Mouse (Mus musculus) CH12.LX (cell line): ENCODE results near the gene Ccm2l. TPM values are rescaled to one million over a fixed set of nuclear protein-coding genes. Genes with fewer than 3 reads are reported as not detected.

Experiments used
- DNase-seq: peaks from one replicate; pipeline ENCODE4 v3.0.0-alpha.2; 2013; ENCODE audit errors: extremely low read depth
- H3K27ac ChIP-seq: 2 replicates; pipeline ENCODE4 v1.5.1; 2012; ENCODE audit warnings: low read depth, mild to moderate bottlenecking, control low read depth, moderate library complexity; ENCODE audit not compliant: insufficient read depth
- H3K27me3 ChIP-seq: replicated peaks from 2 replicates; pipeline ENCODE3; 2012; ENCODE audit warnings: inconsistent platforms
- H3K36me3 ChIP-seq, 2 experiments: replicated peaks in 1 of 2; 2 replicates each; pipeline versions ENCODE3 to v1.6.1; 2012; ENCODE audit warnings: inconsistent platforms in 1 of 2, low read length in 1 of 2, mild to moderate bottlenecking in 1 of 2, mixed read lengths in 1 of 2, moderate library complexity in 1 of 2; ENCODE audit not compliant: control insufficient read depth in 1 of 2, insufficient read depth in 1 of 2
- H3K4me1 ChIP-seq, 2 experiments: 2 replicates each; pipeline ENCODE4 v1.6.1; 2012; ENCODE audit warnings: inconsistent platforms in 1 of 2, moderate library complexity in 1 of 2; ENCODE audit not compliant: insufficient read depth in 2 of 2, control insufficient read depth in 1 of 2
- H3K4me2 ChIP-seq: 2 replicates; pipeline ENCODE4 v1.6.1; 2012; ENCODE audit warnings: low read depth, mild to moderate bottlenecking, control low read depth; ENCODE audit not compliant: poor library complexity, insufficient read depth, severe bottlenecking
- H3K4me3 ChIP-seq, 3 experiments: fragments of 150-350 bp in 1 of 3; sonication (generic) in 1 of 3; replicated peaks in 1 of 3; 2 replicates each; pipeline versions ENCODE3 to v1.5.1; 2011 to 2012; ENCODE audit warnings: low read depth in 2 of 3, low read length in 2 of 3, mild to moderate bottlenecking in 2 of 3, moderate library complexity in 2 of 3, control low read depth in 1 of 3, improper control_type of control experiment in 1 of 3, inconsistent platforms in 1 of 3, mixed read lengths in 1 of 3; ENCODE audit not compliant: poor library complexity in 1 of 3
- H3K79me2 ChIP-seq: replicated peaks from 2 replicates; pipeline ENCODE4 v1.6.1; 2012; ENCODE audit warnings: mild to moderate bottlenecking, moderate library complexity; ENCODE audit not compliant: control insufficient read depth, poor library complexity, insufficient read depth, severe bottlenecking; ENCODE audit errors: extremely low read depth
- H3K9ac ChIP-seq: 2 replicates; pipeline ENCODE4 v1.6.1; 2012; ENCODE audit warnings: low read depth, mild to moderate bottlenecking, control low read depth, moderate library complexity; ENCODE audit not compliant: insufficient read depth
- H3K9me3 ChIP-seq: replicated peaks from 2 replicates; pipeline ENCODE3; 2012; ENCODE audit warnings: low read length, inconsistent platforms, mixed read lengths
- CHD1 ChIP-seq: IDR thresholded peaks from 2 replicates; pipeline ENCODE4 v1.6.1; 2012; ENCODE audit warnings: low read depth, low read length, improper control_type of control experiment, inconsistent platforms
- E2F4 ChIP-seq: IDR thresholded peaks from 2 replicates; pipeline ENCODE4 v1.6.1; 2011; ENCODE audit warnings: low read depth, low read length, improper control_type of control experiment; ENCODE audit not compliant: insufficient replicate concordance
- EP300 ChIP-seq: IDR thresholded peaks from 2 replicates; pipeline ENCODE4 v1.6.1; 2011; ENCODE audit warnings: low read length, improper control_type of control experiment
- ETS1 ChIP-seq: conservative IDR thresholded peaks from 2 replicates; pipeline ENCODE4 v1.6.1; 2012; ENCODE audit warnings: low read depth, mild to moderate bottlenecking, inconsistent platforms, low read length, improper control_type of control experiment, moderate library complexity
- GABPA ChIP-seq: IDR thresholded peaks from 2 replicates; pipeline ENCODE4 v1.6.1; 2012; ENCODE audit warnings: low read depth, low read length, improper control_type of control experiment, inconsistent platforms; ENCODE audit not compliant: insufficient replicate concordance
- IRF4 ChIP-seq: IDR thresholded peaks from 2 replicates; pipeline ENCODE4 v1.6.1; 2014; ENCODE audit warnings: low read depth, mild to moderate bottlenecking, inconsistent platforms, low read length, improper control_type of control experiment
- JUND ChIP-seq: conservative IDR thresholded peaks from 2 replicates; pipeline ENCODE4 v1.6.1; 2011; ENCODE audit warnings: low read depth, low read length, improper control_type of control experiment
- MAFK ChIP-seq: IDR thresholded peaks from 2 replicates; pipeline ENCODE4 v1.6.1; 2011; ENCODE audit warnings: low read length, improper control_type of control experiment; ENCODE audit not compliant: insufficient replicate concordance
- MAX ChIP-seq: IDR thresholded peaks from 2 replicates; pipeline ENCODE4 v1.6.1; 2011; ENCODE audit warnings: low read length, improper control_type of control experiment
- MXI1 ChIP-seq: IDR thresholded peaks from 2 replicates; pipeline ENCODE4 v1.6.1; 2011; ENCODE audit warnings: mild to moderate bottlenecking, low read depth, low read length, improper control_type of control experiment
- MYC ChIP-seq: IDR thresholded peaks from 2 replicates; pipeline ENCODE4 v1.6.1; 2011; ENCODE audit warnings: low read depth, mild to moderate bottlenecking, improper control_type of control experiment, low read length
- NELFE ChIP-seq: IDR thresholded peaks from 2 replicates; pipeline ENCODE4 v1.6.1; 2011; ENCODE audit warnings: low read depth, low read length, improper control_type of control experiment
- PAX5 ChIP-seq: IDR thresholded peaks from 2 replicates; pipeline ENCODE4 v1.6.1; 2012; ENCODE audit warnings: low read length, inconsistent platforms, mixed read lengths
- POLR2A ChIP-seq: IDR thresholded peaks from 2 replicates; pipeline ENCODE4 v1.6.1; 2011; ENCODE audit warnings: low read depth, mild to moderate bottlenecking, improper control_type of control experiment, low read length
- POLR2AphosphoS2 ChIP-seq: IDR thresholded peaks from 2 replicates; pipeline ENCODE4 v1.6.1; 2011; ENCODE audit warnings: low read depth, low read length, improper control_type of control experiment
- RAD21 ChIP-seq: IDR thresholded peaks from 2 replicates; pipeline ENCODE4 v1.6.1; 2011; ENCODE audit warnings: low read depth, mild to moderate bottlenecking, low read length, improper control_type of control experiment, moderate library complexity
- RCOR1 ChIP-seq: conservative IDR thresholded peaks from 2 replicates; pipeline ENCODE4 v1.6.1; 2012; ENCODE audit warnings: low read depth, mild to moderate bottlenecking, inconsistent platforms, low read length, improper control_type of control experiment
- SIN3A ChIP-seq: IDR thresholded peaks from 2 replicates; pipeline ENCODE4 v1.6.1; 2012; ENCODE audit warnings: low read length, improper control_type of control experiment, inconsistent platforms
- TBP ChIP-seq: conservative IDR thresholded peaks from 2 replicates; pipeline ENCODE4 v1.6.1; 2011; ENCODE audit warnings: low read depth, low read length, improper control_type of control experiment
- TCF12 ChIP-seq: IDR thresholded peaks from 2 replicates; pipeline ENCODE4 v1.6.1; 2014; ENCODE audit warnings: low read depth, mild to moderate bottlenecking, inconsistent platforms, low read length, improper control_type of control experiment
- USF1 ChIP-seq: IDR thresholded peaks from 2 replicates; pipeline ENCODE4 v1.6.1; 2014; ENCODE audit warnings: low read depth, mild to moderate bottlenecking, inconsistent platforms, low read length, improper control_type of control experiment
- USF2 ChIP-seq: conservative IDR thresholded peaks from 2 replicates; pipeline ENCODE4 v1.6.1; 2011; ENCODE audit warnings: low read depth, low read length, improper control_type of control experiment
- ZC3H11A ChIP-seq: IDR thresholded peaks from 2 replicates; pipeline ENCODE4 v1.6.1; 2012; ENCODE audit warnings: low read depth, mild to moderate bottlenecking, inconsistent platforms, low read length, improper control_type of control experiment
- ZMIZ1 ChIP-seq: IDR thresholded peaks from 2 replicates; pipeline ENCODE4 v1.6.1; 2012; ENCODE audit warnings: low read depth, mild to moderate bottlenecking, inconsistent platforms, low read length, improper control_type of control experiment
- ZNF384 ChIP-seq: IDR thresholded peaks from 2 replicates; pipeline ENCODE4 v1.6.1; 2012; ENCODE audit warnings: low read depth, low read length, improper control_type of control experiment, inconsistent platforms
- dilution Hi-C: fragments of 300-500 bp; cut with MboI; formaldehyde crosslinking; loops from 2 replicates; pipeline ENCODE4 v1.14.3; 2020; ENCODE audit warnings: low sequenced_read_pairs; ENCODE audit not compliant: extremely low pct_unique_long_range_greater_than_20kb, extremely low pct_ligation_motif_present
- in situ Hi-C: fragments of 300-500 bp; cut with MboI; formaldehyde crosslinking; loops from 3 replicates; pipeline ENCODE4 v1.14.3; 2019; ENCODE audit warnings: low sequenced_read_pairs, low pct_ligation_motif_present, low pct_unique_long_range_greater_than_20kb, mixed read lengths
- polyA plus RNA-seq: library from polyadenylated mRNA; unstranded; fragments of >175 nt; gene quantifications from 2 replicates; pipeline ENCODE4 v1.2.1, GENCODE M21; 2012; ENCODE audit warnings: low read depth; ENCODE audit not compliant: insufficient read length
- total RNA-seq, 2 experiments: library from RNA; depleted of rRNA; stranded (reverse); fragments of 300-350 nt in 1 of 2; fragments of >200 nt in 1 of 2; gene quantifications; 2 replicates each; pipeline ENCODE4 v1.2.3; 2012 to 2014

The Ccm2l gene
- total and polyA plus RNA-seq, 3 experiments, result not detected

DNA sequence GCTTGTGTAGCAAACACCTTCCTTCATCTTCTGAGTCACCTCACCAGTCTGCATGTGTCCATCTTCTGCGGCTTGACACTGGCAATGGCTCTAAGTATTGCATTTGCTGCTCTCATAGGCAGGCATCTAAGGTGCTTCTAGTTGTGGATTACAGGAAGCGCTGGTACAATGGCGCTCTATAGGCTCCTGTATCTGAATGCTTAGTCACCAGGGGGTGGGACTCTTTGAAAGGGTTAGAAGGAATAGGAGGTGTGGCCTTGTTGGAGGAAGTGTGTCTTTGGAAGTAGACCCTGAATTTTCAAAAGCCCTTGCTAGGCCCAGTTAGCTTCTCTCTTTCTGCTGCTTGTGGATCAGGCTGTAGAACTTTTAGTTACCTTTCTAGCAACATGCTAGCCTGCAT lies 44.6 kb upstream of the Ccm2l start:
- no peak overlapping the region for H3K9ac ChIP-seq
- peaks cover 92% of the 10 kb centered on the region for H3K27me3 ChIP-seq
- no peaks in the 10 kb centered on the region for H3K36me3 ChIP-seq
- no peaks in the 10 kb centered on the region for H3K9me3 ChIP-seq
- no peaks in the 10 kb centered on the region for H3K79me2 ChIP-seq
- DNase-seq, result no peak
- TF ChIP-seq ETS1 (no peak), ZNF384 (no peak), PAX5 (no peak), JUND (no peak)
- dilution Hi-C loops (no loop called here), in situ Hi-C loops (loop anchor here (5.0 kb wide), 1 partner anchor 104 kb away; no protein-coding TSS in a partner anchor)
- H3K4me3 ChIP-seq, result no peak overlapping the region
- no peaks in the 10 kb centered on the region for H3K4me1 ChIP-seq
- H3K4me2 ChIP-seq, result no peak overlapping the region
- no peak overlapping the region for H3K27ac ChIP-seq

DNA sequence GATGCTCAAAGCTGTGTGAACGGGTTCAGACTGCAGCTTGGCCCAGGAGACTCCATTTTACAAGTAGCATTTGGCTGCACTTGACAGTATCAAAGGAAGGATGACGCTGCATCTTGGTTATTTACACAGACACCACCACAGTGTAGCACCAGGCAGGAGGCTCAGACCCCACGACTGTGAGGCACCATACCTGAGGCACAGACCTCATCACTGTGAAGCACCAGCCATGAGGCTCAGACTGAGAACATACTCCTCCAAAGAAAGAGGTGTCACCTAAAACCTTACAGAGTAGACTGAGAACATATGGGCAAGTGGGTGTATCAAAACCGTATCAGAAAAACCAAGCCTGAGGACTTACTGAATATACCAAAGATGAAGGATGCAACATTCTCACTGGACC lies 42.9 kb upstream of the Ccm2l start:
- peaks cover 92% of the 10 kb centered on the region for H3K27me3 ChIP-seq
- dilution Hi-C loops, result no loop called here
- TF ChIP-seq SIN3A (no peak), POLR2AphosphoS2 (no peak), E2F4 (no peak), USF2 (no peak), IRF4 (no peak), ZC3H11A (no peak), MAX (no peak), RAD21 (no peak), ZMIZ1 (no peak), USF1 (no peak), PAX5 (no peak), POLR2A (no peak), TCF12 (no peak)
- no peak overlapping the region for H3K9ac ChIP-seq
- no peaks in the 10 kb centered on the region for H3K79me2 ChIP-seq
- H3K4me3 ChIP-seq, result no peak overlapping the region
- in situ Hi-C loops, result loop anchor here (5.0 kb wide), 1 partner anchor 106 kb away; no protein-coding TSS in a partner anchor
- H3K4me1 ChIP-seq, result no peaks in the 10 kb centered on the region
- H3K27ac ChIP-seq, result no peak overlapping the region
- DNase-seq, result no peak
- no peak overlapping the region for H3K4me2 ChIP-seq
- H3K9me3 ChIP-seq, result no peaks in the 10 kb centered on the region
- no peaks in the 10 kb centered on the region for H3K36me3 ChIP-seq

DNA sequence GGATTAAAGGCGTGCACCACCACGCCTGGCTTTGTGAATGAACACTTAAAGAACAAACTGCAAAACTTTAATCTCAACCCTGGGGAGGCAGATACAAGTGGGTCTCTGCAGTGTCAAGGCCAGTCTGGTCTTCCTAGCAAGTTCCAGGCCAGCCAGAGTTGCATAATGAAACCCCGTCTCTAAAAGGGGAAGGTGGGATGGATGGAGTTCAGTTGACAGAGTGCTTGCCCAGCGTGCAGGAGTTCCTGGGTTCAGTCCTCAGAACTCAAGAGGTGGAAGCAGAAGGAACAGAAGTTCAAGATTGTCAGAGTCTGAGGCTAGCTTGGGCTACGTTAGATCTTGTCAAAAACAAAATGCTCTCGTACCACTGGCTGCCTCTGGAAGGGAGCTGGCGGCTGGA lies 39.7 kb upstream of the Ccm2l start:
- Histone ChIP-seq H3K36me3 (no peaks in the 10 kb centered on the region), H3K27ac (no peak overlapping the region), H3K4me2 (no peak overlapping the region), H3K9me3 (peaks cover 1% of the 10 kb centered on the region), H3K27me3 (peaks cover 87% of the 10 kb centered on the region), H3K79me2 (no peaks in the 10 kb centered on the region), H3K4me3 (no peak overlapping the region), H3K4me1 (no peaks in the 10 kb centered on the region), H3K9ac (no peak overlapping the region)
- dilution Hi-C loops, result no loop called here
- no peak for DNase-seq
- in situ Hi-C loops, result no loop called here
- TF ChIP-seq ZNF384 (no peak), SIN3A (no peak), TBP (no peak), CHD1 (no peak), MAFK (no peak), EP300 (no peak), MYC (no peak), PAX5 (no peak), RCOR1 (no peak), MXI1 (no peak), GABPA (no peak), ZC3H11A (no peak), NELFE (no peak), IRF4 (no peak), USF2 (no peak)
